Mouse (Mus musculus) layer of hippocampus, postnatal 14 days (tissue): ENCODE measurements at regions not wholly inside any gene's neighbourhood (a gene's known extent, or its start where the extent isn't known, plus 50 kb on each side); places are given as distances from the start of the nearest gene placed in this dataset.

Source experiments
- DNase-seq, 2 experiments: peaks; one replicate each; pipeline ENCODE4 v3.0.0; 2021 to 2022; ENCODE audit warnings: low spot score in 2 of 2, mixed read lengths in 1 of 2

- DNase-seq, result peak in 1 of 2 experiments; percentile 76
These were observed 275.4 kb downstream of the Rnf144b start for GRCm38 (mm10) chr13:47397726-47398350.

- DNase-seq, result peak in 1 of 2 experiments; percentile 27
These were observed 276.5 kb downstream of the Rnf144b start for GRCm38 (mm10) chr13:47398976-47399375.

- DNase-seq, result peak; percentile 11 to 74
These were observed 290.8 kb downstream of the Rnf144b start for GRCm38 (mm10) chr13:47413261-47413660.

DNA sequence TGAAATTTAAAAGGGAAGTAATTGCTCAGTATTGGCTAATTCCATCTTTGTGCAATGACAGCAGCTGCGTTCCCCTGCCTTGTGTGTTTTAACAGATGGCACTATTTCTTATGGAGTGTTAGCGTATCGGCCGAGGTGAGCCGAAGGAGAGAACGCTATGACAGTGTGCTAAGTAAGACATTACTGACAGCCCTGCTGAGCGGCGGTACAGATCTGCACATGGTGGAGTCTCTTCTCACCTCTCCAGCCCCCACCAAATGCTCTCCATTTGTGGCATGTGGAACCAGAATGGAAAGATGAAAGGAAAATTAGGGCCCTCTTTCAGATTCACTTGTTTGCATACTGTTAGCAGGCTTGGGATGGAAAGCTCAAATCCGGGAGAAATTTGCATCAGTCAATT lies 291.5 kb downstream of the Rnf144b start:
- DNase-seq, result peak; percentile 45 to 55

DNA sequence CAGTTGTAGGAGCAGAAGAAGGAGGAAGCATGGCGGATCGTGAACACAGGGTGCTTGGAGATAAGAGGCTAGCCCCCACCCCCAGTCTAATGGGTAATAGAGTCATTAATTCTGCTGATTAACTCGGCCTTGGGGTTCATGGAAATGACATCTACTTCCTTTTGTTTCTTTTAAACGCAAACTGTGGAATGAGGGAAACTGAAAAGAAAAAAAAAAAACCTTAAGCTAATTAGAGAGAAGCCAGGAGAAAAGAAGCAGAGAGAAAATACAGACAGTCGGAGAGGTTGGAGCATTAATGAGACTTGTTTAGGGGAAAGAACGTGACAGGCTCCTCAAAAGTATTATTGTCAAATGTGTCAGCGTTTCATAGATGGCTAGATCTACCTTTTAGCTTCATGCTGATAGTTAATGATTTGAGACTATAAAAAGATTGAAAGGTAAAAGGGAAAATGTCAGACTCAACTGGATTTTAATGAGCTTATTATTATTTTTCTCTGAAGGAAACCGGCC lies 307.5 kb downstream of the Rnf144b start:
- DNase-seq, result no peak

DNA sequence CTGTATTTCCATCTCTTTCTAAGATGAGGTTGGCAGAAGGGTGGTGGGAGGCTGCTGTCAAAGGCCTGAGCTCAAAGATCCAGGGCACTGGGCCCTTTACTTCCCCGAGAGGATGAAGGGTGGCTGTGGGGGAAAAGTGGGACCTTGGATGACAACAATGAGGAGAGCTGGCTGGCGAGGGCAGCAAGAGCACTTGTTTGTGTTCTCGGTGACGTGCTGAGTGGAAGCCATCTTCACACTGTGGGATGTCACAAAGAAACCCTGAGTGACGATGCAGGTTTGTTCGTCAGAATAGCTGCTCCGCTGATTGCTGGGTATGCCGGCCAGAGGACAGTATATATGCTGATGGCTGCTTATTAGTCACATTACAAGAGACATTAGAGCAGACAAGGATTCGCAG lies 308.0 kb downstream of the Rnf144b start:
- no peak for DNase-seq

DNA sequence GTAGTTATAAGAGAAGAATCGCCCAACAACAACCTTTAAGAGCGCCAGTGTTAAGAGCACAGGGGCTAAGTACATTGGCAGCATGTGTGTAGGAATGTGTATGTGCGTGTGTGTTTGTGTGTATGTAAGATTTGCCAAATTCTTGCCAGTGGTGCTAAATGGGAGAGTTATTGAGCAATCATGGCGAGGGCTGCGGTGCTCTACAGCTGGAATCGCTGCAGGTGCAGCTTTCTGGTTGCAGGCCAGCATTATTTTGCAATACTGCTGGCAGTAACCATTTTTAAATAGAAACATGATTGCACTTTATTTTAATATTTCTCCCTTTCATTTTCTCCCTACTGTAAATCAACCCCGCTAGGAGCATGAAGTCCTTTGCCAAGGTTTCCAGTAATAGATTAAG lies 313.2 kb downstream of the Rnf144b start:
- DNase-seq, result no peak

- no peak for DNase-seq
These were observed 322.4 kb downstream of the Rnf144b start for GRCm38 (mm10) chr13:47444876-47445275.

GRCm38 (mm10) chr13:47452186-47452760 lies 329.8 kb downstream of the Rnf144b start:
- no peak for DNase-seq

- DNase-seq, result no peak
These were observed 339.7 kb downstream of the Rnf144b start for GRCm38 (mm10) chr13:47462148-47462547.

- DNase-seq, result no peak
These were observed 349.2 kb downstream of the Rnf144b start for GRCm38 (mm10) chr13:47471543-47472213.

GRCm38 (mm10) chr13:47480159-47480558 lies 357.7 kb downstream of the Rnf144b start:
- DNase-seq, result no peak

DNA sequence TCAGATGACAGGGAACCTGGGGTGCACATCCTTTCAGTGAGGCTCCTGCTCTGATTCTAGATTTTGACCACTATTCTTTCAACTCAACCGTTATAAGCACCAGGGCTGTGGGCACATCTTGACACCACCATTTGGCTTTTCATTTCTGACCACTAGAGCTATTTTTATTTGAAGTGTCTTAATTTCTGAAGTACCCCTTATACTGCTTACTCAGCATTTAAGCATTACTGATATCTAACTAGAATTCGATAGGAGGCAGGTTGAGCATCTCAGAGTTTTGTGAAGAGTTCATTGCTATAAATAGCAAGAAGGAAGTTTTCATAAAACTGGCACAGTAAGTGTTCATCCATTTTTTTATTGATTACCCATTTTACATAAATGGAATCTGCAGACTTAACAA lies 362.4 kb downstream of the Rnf144b start:
- no peak for DNase-seq

GRCm38 (mm10) chr13:47486111-47486510 lies 363.7 kb downstream of the Rnf144b start:
- DNase-seq, result no peak

DNA sequence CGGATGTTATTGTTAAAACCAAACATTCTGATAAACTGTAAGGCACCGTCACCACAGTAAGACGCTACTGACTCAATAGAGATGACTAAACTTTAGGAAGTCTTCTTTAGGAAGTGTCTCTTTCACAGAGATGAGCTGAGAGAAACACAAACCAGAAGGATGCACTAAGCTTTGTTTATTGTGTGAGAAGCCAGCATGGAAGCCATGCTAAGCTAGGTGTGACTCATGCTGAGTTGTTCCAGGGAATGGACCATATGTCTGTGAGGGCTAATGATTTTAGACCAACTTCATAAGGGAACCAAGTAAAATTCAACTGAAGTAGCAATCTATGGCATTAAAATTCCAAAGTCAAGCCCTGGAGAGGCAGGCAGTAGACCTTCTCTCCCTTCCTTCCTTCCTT lies 364.2 kb downstream of the Rnf144b start:
- no peak for DNase-seq

DNA sequence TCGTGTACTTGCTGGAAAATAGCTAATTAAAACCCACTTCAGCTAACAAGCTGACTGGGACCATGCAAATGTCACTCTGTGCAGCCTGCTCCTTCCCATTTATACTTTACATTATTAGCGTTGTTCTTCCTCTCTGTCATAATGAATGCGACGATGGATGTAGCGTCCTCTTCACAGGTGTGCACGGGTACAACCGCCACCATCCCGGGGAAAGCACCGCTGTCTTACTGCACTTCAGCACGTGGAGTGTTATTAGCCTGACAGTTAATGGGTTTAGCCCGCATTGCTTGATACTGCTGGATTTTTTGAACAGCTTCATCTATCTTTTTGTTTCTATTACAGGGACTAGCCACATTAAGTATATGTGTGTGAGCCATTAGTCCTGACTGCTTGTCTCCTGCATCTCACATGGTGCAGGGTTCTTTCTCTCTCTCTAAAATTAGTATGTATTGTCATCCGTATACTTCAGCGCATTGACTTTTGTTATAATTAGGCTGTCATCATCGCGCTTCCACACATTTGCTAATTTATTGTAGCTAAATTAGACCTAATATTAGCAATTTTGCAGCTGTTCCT lies 383.0 kb downstream of the Rnf144b start:
- no peak for DNase-seq

DNA sequence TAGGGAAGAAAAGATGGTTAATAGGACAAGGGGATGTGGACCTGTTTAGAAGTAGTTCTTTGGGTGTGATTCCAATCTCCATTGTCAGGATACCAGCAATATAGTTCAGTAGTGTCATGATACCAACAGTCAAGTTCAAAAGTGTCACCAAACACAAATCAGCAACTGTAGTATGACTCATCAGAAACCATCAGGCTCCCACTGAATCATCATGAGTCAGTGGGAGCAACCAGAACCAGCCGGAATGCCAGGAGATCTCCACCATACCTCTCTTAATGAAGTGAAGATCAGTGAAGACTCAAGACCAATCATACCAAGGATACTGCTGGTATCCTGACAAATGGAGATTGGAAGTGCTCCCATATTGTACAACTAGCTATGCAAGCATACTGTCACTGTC lies 410.5 kb downstream of the Rnf144b start:
- no peak for DNase-seq

- DNase-seq, result no peak
These were observed 414.7 kb downstream of the Rnf144b start for GRCm38 (mm10) chr13:47537156-47537555.

DNA sequence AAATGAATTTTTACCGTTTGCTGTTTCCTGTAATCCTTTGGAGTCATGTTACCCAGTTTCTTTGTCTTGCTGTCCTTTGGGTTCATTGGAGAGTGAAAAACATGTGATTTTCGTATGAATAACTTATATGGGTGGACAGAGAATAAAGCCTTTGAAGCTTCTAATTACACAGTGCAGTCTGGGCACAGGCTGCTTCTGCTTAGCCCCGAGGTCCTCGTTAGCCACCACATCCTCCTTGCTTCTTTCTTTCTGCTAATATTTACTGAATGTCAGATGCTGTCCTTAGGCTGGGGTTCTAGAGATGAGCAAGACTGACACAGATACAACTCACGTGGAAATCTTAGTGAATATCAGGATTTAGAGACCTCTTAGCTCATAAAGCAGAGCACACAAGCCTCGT lies 427.2 kb downstream of the Rnf144b start:
- no peak for DNase-seq

DNA sequence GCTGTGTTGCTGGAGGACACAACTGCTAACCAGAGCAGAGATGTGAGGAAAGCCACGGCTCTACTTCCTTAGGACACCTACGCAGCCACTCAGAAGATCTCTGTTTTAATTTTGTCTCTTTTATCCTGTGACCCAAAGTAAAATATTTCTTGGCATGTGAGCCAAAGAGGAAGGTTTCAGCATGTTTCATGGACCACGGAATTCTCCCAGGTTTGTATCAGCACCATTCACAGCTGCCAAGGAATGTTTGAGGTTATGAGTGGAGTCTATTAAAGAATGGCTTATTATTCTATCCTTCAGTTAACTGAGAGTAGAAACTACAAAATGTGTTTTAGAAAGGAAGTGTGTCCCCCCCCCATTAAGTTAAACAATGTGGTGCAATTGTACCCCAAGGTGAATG lies 429.8 kb downstream of the Rnf144b start:
- DNase-seq, result no peak

DNA sequence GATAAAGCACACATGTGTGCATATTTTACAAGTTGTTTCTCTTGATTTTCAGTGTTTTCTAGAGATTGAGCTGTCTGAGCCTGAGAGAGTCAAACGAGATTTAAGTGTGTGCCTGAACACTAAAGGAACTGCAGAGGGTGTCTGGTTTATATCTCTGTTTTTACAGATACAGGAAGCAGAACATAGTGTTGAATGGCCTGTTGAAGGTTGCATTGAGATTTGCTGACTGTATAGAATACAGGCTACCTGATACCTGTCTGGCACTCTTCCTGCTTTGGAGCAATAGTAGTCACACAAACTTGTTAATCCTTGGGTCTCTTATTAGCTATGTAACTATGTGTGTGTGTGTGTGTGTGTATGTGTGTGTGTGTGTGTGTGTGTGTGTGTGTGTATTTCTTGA lies 431.7 kb downstream of the Rnf144b start:
- DNase-seq, result no peak
